Mouse (Mus musculus): ENCODE data around the gene Etl4. TPM values are rescaled to one million over a fixed set of nuclear protein-coding genes. Genes with fewer than 3 reads are reported as not detected.
"Not testable (repeated sequence)": the region's sequence is repeated elsewhere in the genome, so short reads cannot be mapped to it uniquely, and the experiment has no call there.

The Etl4 gene
- polyA plus RNA-seq, 1 experiment from 2014 or later = 32.2 TPM

GRCm38 (mm10) chr2:20176456-20177184 lies 267.0 kb downstream of the Etl4 start:
- ATAC-seq (ENCODE audit: insufficient read depth, low FRiP score, low read depth); H3K36me3 ChIP-seq; H3K9me3 ChIP-seq; H3K27me3 ChIP-seq (replicated peaks); H3K4me2 ChIP-seq; H3K4me1 ChIP-seq; H3K9ac ChIP-seq; H3K4me3 ChIP-seq (replicated peaks); H3K27ac ChIP-seq: not testable (repeated sequence)
- WGBS = 77% methylated on average over 6 of the region's 6 CpGs

- H3K36me3 ChIP-seq; ATAC-seq (ENCODE audit: insufficient read depth, low FRiP score, low read depth); H3K9me3 ChIP-seq; H3K4me3 ChIP-seq (replicated peaks); H3K27me3 ChIP-seq (replicated peaks); H3K4me1 ChIP-seq; H3K9ac ChIP-seq; H3K4me2 ChIP-seq; H3K27ac ChIP-seq: not testable (repeated sequence)
- 92% methylated on average over 3 of the region's 3 CpGs for WGBS
These were observed 267.7 kb downstream of the Etl4 start for GRCm38 (mm10) chr2:20177236-20177635.

- H3K27me3 ChIP-seq (replicated peaks); H3K4me3 ChIP-seq (replicated peaks); H3K27ac ChIP-seq; ATAC-seq (ENCODE audit: insufficient read depth, low FRiP score, low read depth); H3K4me1 ChIP-seq; H3K36me3 ChIP-seq; H3K4me2 ChIP-seq; H3K9ac ChIP-seq; H3K9me3 ChIP-seq: not testable (repeated sequence)
- WGBS = 88% methylated on average over 5 of the region's 5 CpGs
These were observed 271.0 kb downstream of the Etl4 start for GRCm38 (mm10) chr2:20180561-20180960.

GRCm38 (mm10) chr2:20187223-20187622 lies 277.6 kb downstream of the Etl4 start:
- H3K9me3 ChIP-seq; H3K4me1 ChIP-seq; H3K4me2 ChIP-seq; H3K27ac ChIP-seq; ATAC-seq (ENCODE audit: insufficient read depth, low FRiP score, low read depth); H3K36me3 ChIP-seq; H3K9ac ChIP-seq; H3K27me3 ChIP-seq (replicated peaks); H3K4me3 ChIP-seq (replicated peaks): not testable (repeated sequence)
- WGBS = 81% methylated on average over 7 of the region's 7 CpGs

GRCm38 (mm10) chr2:20203011-20203410 lies 293.4 kb downstream of the Etl4 start:
- Histone ChIP-seq H3K4me1 (no peaks in the 10 kb centered on the region), H3K27ac (no peak overlapping the region), H3K4me3 (replicated peaks) (no peak overlapping the region), H3K9me3 (no peaks in the 10 kb centered on the region), H3K27me3 (replicated peaks) (no peaks in the 10 kb centered on the region), H3K4me2 (no peak overlapping the region), H3K9ac (no peak overlapping the region), H3K36me3 (no peaks in the 10 kb centered on the region)
- ATAC-seq (ENCODE audit: insufficient read depth, low FRiP score, low read depth) = no peak
- 85% methylated on average over 7 of the region's 7 CpGs for WGBS

- H3K9ac ChIP-seq = no peak overlapping the region
- no peaks in the 10 kb centered on the region for H3K4me1 ChIP-seq
- H3K36me3 ChIP-seq = no peaks in the 10 kb centered on the region
- no peak overlapping the region for H3K4me2 ChIP-seq
- H3K27ac ChIP-seq = no peak overlapping the region
- WGBS = 24% methylated on average over 1 of the region's 1 CpGs
- no peak for ATAC-seq (ENCODE audit: insufficient read depth, low FRiP score, low read depth)
- H3K4me3 ChIP-seq (replicated peaks) = no peak overlapping the region
- no peaks in the 10 kb centered on the region for H3K27me3 ChIP-seq (replicated peaks)
- no peaks in the 10 kb centered on the region for H3K9me3 ChIP-seq
These were observed 297.1 kb downstream of the Etl4 start for GRCm38 (mm10) chr2:20206647-20207046.

- ATAC-seq (ENCODE audit: insufficient read depth, low FRiP score, low read depth) = no peak
- Histone ChIP-seq H3K4me2 (no peak overlapping the region), H3K4me3 (replicated peaks) (no peak overlapping the region), H3K27ac (no peak overlapping the region), H3K4me1 (no peaks in the 10 kb centered on the region), H3K36me3 (no peaks in the 10 kb centered on the region), H3K9me3 (no peaks in the 10 kb centered on the region), H3K9ac (no peak overlapping the region), H3K27me3 (replicated peaks) (no peaks in the 10 kb centered on the region)
- 75% methylated on average over 3 of the region's 3 CpGs for WGBS
These were observed 299.2 kb downstream of the Etl4 start for GRCm38 (mm10) chr2:20208683-20209194.

GRCm38 (mm10) chr2:20209359-20209758 lies 299.8 kb downstream of the Etl4 start:
- Histone ChIP-seq H3K9ac (no peak overlapping the region), H3K27me3 (replicated peaks) (no peaks in the 10 kb centered on the region), H3K4me3 (replicated peaks) (no peak overlapping the region), H3K27ac (no peak overlapping the region), H3K36me3 (no peaks in the 10 kb centered on the region), H3K4me1 (no peaks in the 10 kb centered on the region), H3K9me3 (no peaks in the 10 kb centered on the region), H3K4me2 (no peak overlapping the region)
- WGBS = 71% methylated on average over 4 of the region's 4 CpGs
- no peak for ATAC-seq (ENCODE audit: insufficient read depth, low FRiP score, low read depth)

GRCm38 (mm10) chr2:20216275-20216674 lies 306.7 kb downstream of the Etl4 start:
- no peaks in the 10 kb centered on the region for H3K36me3 ChIP-seq
- no peaks in the 10 kb centered on the region for H3K9me3 ChIP-seq
- H3K9ac ChIP-seq = no peak overlapping the region
- 89% methylated on average over 2 of the region's 2 CpGs for WGBS
- no peak overlapping the region for H3K27ac ChIP-seq
- no peak for ATAC-seq (ENCODE audit: insufficient read depth, low FRiP score, low read depth)
- no peak overlapping the region for H3K4me2 ChIP-seq
- H3K4me1 ChIP-seq = no peaks in the 10 kb centered on the region
- H3K27me3 ChIP-seq (replicated peaks) = no peaks in the 10 kb centered on the region
- no peak overlapping the region for H3K4me3 ChIP-seq (replicated peaks)

GRCm38 (mm10) chr2:20216686-20217437 lies 307.3 kb downstream of the Etl4 start:
- 91% methylated on average over 5 of the region's 5 CpGs for WGBS
- H3K27ac ChIP-seq = no peak overlapping the region
- H3K4me3 ChIP-seq (replicated peaks) = no peak overlapping the region
- H3K4me2 ChIP-seq = no peak overlapping the region
- no peak overlapping the region for H3K9ac ChIP-seq
- no peaks in the 10 kb centered on the region for H3K36me3 ChIP-seq
- H3K27me3 ChIP-seq (replicated peaks) = no peaks in the 10 kb centered on the region
- ATAC-seq (ENCODE audit: insufficient read depth, low FRiP score, low read depth) = no peak
- no peaks in the 10 kb centered on the region for H3K4me1 ChIP-seq
- no peaks in the 10 kb centered on the region for H3K9me3 ChIP-seq

- 41% methylated on average over 4 of the region's 4 CpGs for WGBS
- H3K4me2 ChIP-seq = no peak overlapping the region
- ATAC-seq (ENCODE audit: insufficient read depth, low FRiP score, low read depth) = no peak
These were observed 321.8 kb downstream of the Etl4 start for GRCm38 (mm10) chr2:20231371-20231770.

GRCm38 (mm10) chr2:20248043-20248664 lies 338.6 kb downstream of the Etl4 start:
- no peak overlapping the region for H3K4me2 ChIP-seq
- ATAC-seq (ENCODE audit: insufficient read depth, low FRiP score, low read depth) = no peak
- H3K27ac ChIP-seq = no peak overlapping the region
- H3K36me3 ChIP-seq = no peaks in the 10 kb centered on the region
- no peaks in the 10 kb centered on the region for H3K9me3 ChIP-seq
- no peaks in the 10 kb centered on the region for H3K4me1 ChIP-seq
- H3K9ac ChIP-seq = no peak overlapping the region
- WGBS = 67% methylated on average over 4 of the region's 4 CpGs
- H3K27me3 ChIP-seq (replicated peaks) = no peaks in the 10 kb centered on the region
- H3K4me3 ChIP-seq (replicated peaks) = no peak overlapping the region

More at GRCm38 (mm10) chr2:20231371-20231770, 321.8 kb downstream of the Etl4 start:
- no peak overlapping the region for H3K4me3 ChIP-seq (replicated peaks)
- H3K9me3 ChIP-seq = no peaks in the 10 kb centered on the region
- no peak overlapping the region for H3K9ac ChIP-seq
- no peaks in the 10 kb centered on the region for H3K4me1 ChIP-seq
- H3K27me3 ChIP-seq (replicated peaks) = no peaks in the 10 kb centered on the region
- H3K27ac ChIP-seq = no peak overlapping the region
- no peaks in the 10 kb centered on the region for H3K36me3 ChIP-seq
